Mouse (Mus musculus) liver, embryonic 14.5 days (tissue): Measurements from ENCODE around the gene Arel1. TPM values are rescaled to one million over a fixed set of nuclear protein-coding genes. Genes with fewer than 3 reads are reported as not detected.

ENCODE experiments used
- ATAC-seq: fragments of 200-750 bp; cut with Nextera tagmentation; 2 replicates; pipeline ENCODE4 v1.8.0; 2017; ENCODE audit warnings: moderate number of reproducible peaks, mild to moderate bottlenecking, moderate library complexity; ENCODE audit not compliant: insufficient read depth
- DNase-seq, 3 experiments: peaks; one replicate each; pipeline ENCODE4 v3.0.0-alpha.2; 2012 to 2013; ENCODE audit warnings: low read depth in 3 of 3, low spot score in 3 of 3
- H3K27ac ChIP-seq: fragments of 300-500 bp; sonication (generic); 2 replicates; pipeline ENCODE4 v1.5.1; 2014; ENCODE audit warnings: moderate library complexity, mild to moderate bottlenecking, control low read depth, inconsistent platforms
- H3K27me3 ChIP-seq: fragments of 300-500 bp; sonication (generic); 2 replicates; pipeline ENCODE4 v1.6.1; 2014; ENCODE audit warnings: mild to moderate bottlenecking, low read length, moderate library complexity; ENCODE audit not compliant: control insufficient read depth, insufficient read depth
- H3K36me3 ChIP-seq: fragments of 300-500 bp; sonication (generic); replicated peaks from 2 replicates; pipeline ENCODE4 v1.6.1; 2014; ENCODE audit warnings: low read depth; ENCODE audit not compliant: control insufficient read depth, insufficient read depth
- H3K4me1 ChIP-seq, 2 experiments: fragments of 200-500 bp in 1 of 2; fragments of 300-500 bp in 1 of 2; sonication (generic) in 1 of 2; replicated peaks; 2 replicates each; pipeline ENCODE4 v1.6.1; 2012 to 2014; ENCODE audit warnings: antibody characterized with exemption in 1 of 2, inconsistent platforms in 1 of 2, low read length in 1 of 2; ENCODE audit not compliant: control insufficient read depth in 2 of 2, insufficient read depth in 2 of 2
- H3K4me2 ChIP-seq: fragments of 300-500 bp; sonication (generic); 2 replicates; pipeline ENCODE4 v1.6.1; 2014; ENCODE audit warnings: low read depth, mild to moderate bottlenecking, control low read depth, moderate library complexity
- H3K4me3 ChIP-seq, 2 experiments: fragments of 200-500 bp in 1 of 2; fragments of 300-500 bp in 1 of 2; sonication (generic) in 1 of 2; 2 replicates each; pipeline ENCODE4 v1.5.1; 2012 to 2014; ENCODE audit warnings: low read depth in 2 of 2, low read length in 2 of 2, mild to moderate bottlenecking in 2 of 2, control low read depth in 1 of 2, inconsistent platforms in 1 of 2, moderate library complexity in 1 of 2; ENCODE audit not compliant: insufficient read depth in 1 of 2
- H3K9ac ChIP-seq: fragments of 300-500 bp; sonication (generic); replicated peaks from 2 replicates; pipeline ENCODE4 v1.6.1; 2014; ENCODE audit warnings: mild to moderate bottlenecking, control low read depth, moderate library complexity
- H3K9me3 ChIP-seq: fragments of 300-500 bp; sonication (generic); 2 replicates; pipeline ENCODE4 v1.6.1; 2016; ENCODE audit warnings: low read length, mixed read lengths; ENCODE audit not compliant: control insufficient read depth
- CTCF ChIP-seq: IDR thresholded peaks from 2 replicates; pipeline ENCODE4 v1.5.1; 2016; ENCODE audit warnings: antibody characterized with exemption, low read depth, control low read depth
- EP300 ChIP-seq: IDR thresholded peaks from 2 replicates; pipeline ENCODE4 v1.6.1; 2016; ENCODE audit warnings: antibody characterized with exemption, low read depth
- WGBS: fragments of 180-500 bp; shearing (Covaris S2); extraction: QIAGEN DNeasy Blood & Tissue Kit; methylation state at CpG from one replicate; pipeline ENCODE4 v1.1.7; 2014; ENCODE audit not compliant: insufficient replicate concordance; 5-methylcytosine and 5-hydroxymethylcytosine counted together
- polyA plus RNA-seq, 2 experiments: library from polyadenylated mRNA; depleted of rRNA in 1 of 2; stranded (reverse) in 1 of 2; unstranded in 1 of 2; fragments of >200 nt; fragmentation: Nextera tagmentation in 1 of 2; extraction: Ambion mirVana in 1 of 2; gene quantifications; 2 replicates each; pipeline versions ENCODE4 v1.2.1 to v1.2.3; 2012 to 2014

Arel1 gene
- polyA plus RNA-seq, 2 experiments = 14.8 to 16.1 TPM

DNA sequence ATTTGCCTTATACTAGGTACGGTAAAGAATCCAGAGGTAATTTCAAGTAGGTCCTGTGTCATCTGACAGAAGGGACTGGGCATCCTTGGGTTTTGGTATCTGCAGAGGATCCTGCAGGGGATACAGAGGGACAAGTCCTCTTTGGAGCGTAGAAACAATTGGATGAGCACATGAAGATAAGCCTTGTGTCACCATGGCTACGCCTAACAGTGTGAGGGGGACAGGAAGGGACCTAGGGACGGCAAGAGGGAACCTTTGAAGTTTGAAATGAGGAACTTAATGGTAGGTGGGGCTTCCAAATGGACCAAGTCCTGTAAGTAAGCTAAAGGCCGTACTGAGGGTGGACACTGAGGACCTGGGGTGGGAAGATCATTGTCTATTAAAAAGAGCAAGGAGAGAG, 73.4 kb downstream of the Arel1 start:
- H3K27ac ChIP-seq = no peak overlapping the region
- no peak overlapping the region for H3K4me3 ChIP-seq
- ATAC-seq = no peak
- no peak for DNase-seq
- no peak overlapping the region for H3K4me2 ChIP-seq
- no peaks in the 10 kb centered on the region for H3K9me3 ChIP-seq
- no peaks in the 10 kb centered on the region for H3K4me1 ChIP-seq
- H3K36me3 ChIP-seq = no peaks in the 10 kb centered on the region
- no peak for TF ChIP-seq EP300
- no peak for TF ChIP-seq CTCF
- no peak overlapping the region for H3K9ac ChIP-seq
- 37% methylated on average over 5 of the region's 5 CpGs for WGBS
- H3K27me3 ChIP-seq = no peaks in the 10 kb centered on the region

DNA sequence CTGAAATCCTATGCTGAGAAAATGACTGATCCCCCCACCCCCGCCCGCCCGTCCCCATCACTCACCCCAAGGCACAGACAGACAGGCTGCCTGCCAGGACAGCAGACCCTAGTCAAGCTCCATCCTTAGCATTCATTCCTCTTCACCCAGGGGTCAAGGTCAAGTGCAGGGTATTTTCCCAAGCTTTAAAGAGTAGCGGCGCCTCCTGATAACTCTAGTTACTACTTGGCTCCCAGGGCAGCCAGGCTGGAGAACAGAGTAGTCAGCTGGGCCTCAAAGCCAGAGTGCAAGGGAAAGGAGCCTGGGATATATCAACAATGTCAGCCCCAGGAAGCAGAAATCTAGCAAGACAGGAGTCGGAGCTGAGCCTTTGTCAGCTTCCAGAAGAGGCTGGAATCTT, 74.5 kb downstream of the Arel1 start:
- Histone ChIP-seq H3K27ac (no peak overlapping the region), H3K9ac (no peak overlapping the region), H3K4me2 (no peak overlapping the region), H3K36me3 (no peaks in the 10 kb centered on the region), H3K9me3 (no peaks in the 10 kb centered on the region), H3K27me3 (no peaks in the 10 kb centered on the region), H3K4me1 (no peaks in the 10 kb centered on the region), H3K4me3 (no peak overlapping the region)
- 75% methylated on average over 6 of the region's 6 CpGs for WGBS
- TF ChIP-seq CTCF = no peak
- no peak for TF ChIP-seq EP300
- ATAC-seq (no peak), DNase-seq (no peak)

DNA sequence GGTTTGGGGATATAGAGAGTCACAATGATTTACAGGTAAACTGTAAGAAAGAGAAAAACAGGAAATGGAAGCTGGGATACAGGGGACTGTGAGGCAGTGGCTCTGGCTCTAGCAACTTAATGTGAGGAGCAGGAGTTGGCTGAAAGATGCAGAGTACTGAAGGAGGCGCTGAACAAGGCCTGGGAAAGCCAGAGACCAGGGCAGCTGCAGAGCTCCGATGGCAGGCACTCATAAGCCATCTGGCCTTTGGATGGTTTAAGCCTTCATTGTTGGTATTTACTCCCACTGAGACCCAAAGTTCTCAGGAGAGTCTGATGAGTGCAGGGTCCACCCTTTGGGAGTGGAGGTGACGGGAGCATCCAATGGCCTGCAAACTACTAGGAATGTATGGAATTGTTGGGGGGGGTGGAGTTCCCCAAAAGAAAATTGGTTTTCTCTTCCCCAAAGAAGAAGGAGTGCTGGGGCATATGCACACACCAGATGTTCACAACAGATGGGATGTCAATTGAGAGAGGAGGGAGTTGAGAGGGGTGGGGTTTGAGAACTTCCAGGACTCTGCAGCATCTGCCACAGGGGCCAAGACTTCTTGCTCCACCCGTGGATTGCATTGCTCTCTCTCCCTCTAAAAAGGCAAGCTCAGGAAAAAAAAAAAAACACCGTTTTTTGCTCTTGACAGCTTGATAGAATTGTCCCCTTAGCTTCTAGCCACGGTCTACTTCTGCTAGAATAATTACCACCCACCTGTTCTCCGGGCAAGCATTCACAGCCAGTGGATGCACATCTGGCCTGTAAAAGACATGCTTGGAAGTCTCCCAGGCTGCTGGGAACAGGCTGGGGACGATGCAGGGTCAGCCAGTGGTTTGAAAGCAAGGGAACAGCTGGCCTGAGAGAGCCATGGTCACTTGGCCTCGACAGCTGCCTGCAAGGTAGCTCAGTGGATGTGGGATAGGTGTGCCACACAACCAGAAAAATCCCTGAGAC, 76.8 kb downstream of the Arel1 start:
- no peak overlapping the region for H3K4me3 ChIP-seq
- no peak overlapping the region for H3K27ac ChIP-seq
- no peaks in the 10 kb centered on the region for H3K27me3 ChIP-seq
- ATAC-seq = no peak
- no peak for DNase-seq
- WGBS = 47% methylated on average over 9 of the region's 9 CpGs
- no peaks in the 10 kb centered on the region for H3K4me1 ChIP-seq
- no peaks in the 10 kb centered on the region for H3K36me3 ChIP-seq
- no peak overlapping the region for H3K4me2 ChIP-seq
- no peaks in the 10 kb centered on the region for H3K9me3 ChIP-seq
- TF ChIP-seq EP300 (no peak), CTCF (no peak)
- no peak overlapping the region for H3K9ac ChIP-seq

DNA sequence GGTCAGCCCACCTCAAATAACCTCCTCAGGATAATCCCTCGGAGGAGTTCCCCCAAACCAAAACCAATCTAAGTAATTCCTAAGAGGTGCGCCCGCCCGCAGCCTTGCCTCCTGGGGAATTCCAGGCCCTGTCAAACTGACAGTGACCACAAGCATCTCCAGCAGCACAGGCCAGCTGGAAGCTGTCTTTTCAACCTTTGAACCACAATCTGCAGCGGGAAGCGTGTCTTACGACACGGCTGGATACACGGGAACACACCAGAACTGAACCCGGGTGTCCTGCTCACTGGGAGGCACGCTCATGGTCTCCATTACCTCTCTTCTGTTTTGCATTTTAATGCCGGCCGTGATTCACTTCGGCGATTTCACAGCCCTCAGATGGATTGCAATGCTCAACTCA, 80.4 kb downstream of the Arel1 start:
- no peak overlapping the region for H3K9ac ChIP-seq
- TF ChIP-seq EP300 (no peak), CTCF (no peak)
- WGBS = 72% methylated on average over 15 of the region's 15 CpGs
- no peaks in the 10 kb centered on the region for H3K27me3 ChIP-seq
- no peaks in the 10 kb centered on the region for H3K36me3 ChIP-seq
- H3K4me2 ChIP-seq = no peak overlapping the region
- no peak overlapping the region for H3K27ac ChIP-seq
- DNase-seq = no peak
- H3K4me3 ChIP-seq = no peak overlapping the region
- H3K4me1 ChIP-seq = no peaks in the 10 kb centered on the region
- no peaks in the 10 kb centered on the region for H3K9me3 ChIP-seq
- ATAC-seq = no peak

DNA sequence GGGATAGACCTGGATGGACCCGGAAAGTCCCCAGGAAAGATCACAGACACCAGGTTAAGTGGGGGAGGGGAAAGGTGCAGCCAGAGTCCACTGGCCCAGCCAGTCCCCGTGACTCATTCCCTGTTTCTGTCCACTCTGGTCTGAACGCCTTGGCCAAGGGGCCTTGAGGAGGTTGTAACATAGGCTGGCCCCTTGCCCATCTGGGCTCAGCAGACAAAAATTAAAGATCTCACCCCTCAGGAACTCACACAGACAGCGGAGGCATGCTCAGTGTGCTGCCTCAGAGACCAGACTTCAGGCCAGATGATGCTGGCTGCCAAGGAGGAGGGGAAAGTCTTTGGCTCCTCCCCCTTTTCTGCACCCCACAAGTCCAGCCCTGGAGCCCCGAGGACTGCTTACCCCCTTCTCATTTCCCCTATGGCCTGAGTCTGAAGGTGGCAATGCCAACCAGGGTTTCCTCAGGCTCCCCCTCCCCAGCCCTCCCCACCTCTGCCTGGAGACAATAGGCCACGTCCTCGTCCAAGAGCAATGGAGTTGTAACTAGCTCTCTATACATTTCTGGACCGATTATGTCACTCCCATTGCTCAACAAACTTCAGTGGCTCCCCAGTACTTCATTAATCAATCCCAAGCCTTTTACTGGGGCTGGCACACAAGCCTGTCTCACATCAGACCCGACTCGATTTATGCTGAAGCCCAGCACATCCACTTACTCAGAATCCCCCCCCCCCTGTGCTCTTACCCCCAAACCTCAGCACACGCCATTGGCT, 85.4 kb downstream of the Arel1 start:
- no peak overlapping the region for H3K4me3 ChIP-seq
- H3K9ac ChIP-seq = no peak overlapping the region
- H3K27me3 ChIP-seq = no peaks in the 10 kb centered on the region
- DNase-seq (no peak), ATAC-seq (no peak)
- H3K4me2 ChIP-seq = no peak overlapping the region
- H3K27ac ChIP-seq = no peak overlapping the region
- H3K36me3 ChIP-seq = no peaks in the 10 kb centered on the region
- no peaks in the 10 kb centered on the region for H3K9me3 ChIP-seq
- WGBS = 45% methylated on average over 11 of the region's 11 CpGs
- TF ChIP-seq CTCF = no peak
- TF ChIP-seq EP300 = no peak
- H3K4me1 ChIP-seq = no peaks in the 10 kb centered on the region
